Mouse (Mus musculus) lung, embryonic 14.5 days (tissue): ENCODE measurements at regions not wholly inside any gene's neighbourhood (a gene's known extent, or its start where the extent isn't known, plus 50 kb on each side); places are given as distances from the start of the nearest gene placed in this dataset.

Experiments used
- ATAC-seq: fragments of 200-750 bp; cut with Nextera tagmentation; 2 replicates; pipeline ENCODE4 v1.8.0; 2017; ENCODE audit warnings: mild to moderate bottlenecking, moderate TSS enrichment, moderate library complexity; ENCODE audit not compliant: insufficient read depth
- DNase-seq: peaks from one replicate; pipeline ENCODE4 v3.0.0-alpha.2; 2015
- H3K27ac ChIP-seq: fragments of 300-500 bp; sonication (generic); 2 replicates; pipeline ENCODE4 v1.5.1; 2014; ENCODE audit warnings: low read depth, mild to moderate bottlenecking, moderate library complexity
- H3K27me3 ChIP-seq: fragments of 300-500 bp; sonication (generic); 2 replicates; pipeline ENCODE4 v1.6.1; 2014; ENCODE audit warnings: low read length, control low read depth; ENCODE audit not compliant: insufficient read depth
- H3K36me3 ChIP-seq: fragments of 300-500 bp; sonication (generic); 2 replicates; pipeline ENCODE4 v1.6.1; 2014; ENCODE audit warnings: control low read depth; ENCODE audit not compliant: insufficient read depth
- H3K4me1 ChIP-seq: fragments of 300-500 bp; sonication (generic); 2 replicates; pipeline ENCODE4 v1.6.1; 2014; ENCODE audit warnings: antibody characterized with exemption, control low read depth; ENCODE audit not compliant: insufficient read depth
- H3K4me2 ChIP-seq: fragments of 300-500 bp; sonication (generic); 2 replicates; pipeline ENCODE4 v1.6.1; 2014; ENCODE audit warnings: mild to moderate bottlenecking
- H3K4me3 ChIP-seq: fragments of 300-500 bp; sonication (generic); 2 replicates; pipeline ENCODE4 v1.5.1; 2014; ENCODE audit warnings: low read depth, low read length
- H3K9ac ChIP-seq: fragments of 300-500 bp; sonication (generic); 2 replicates; pipeline ENCODE4 v1.6.1; 2014
- H3K9me3 ChIP-seq: fragments of 300-500 bp; sonication (generic); 2 replicates; pipeline ENCODE4 v1.6.1; 2016; ENCODE audit warnings: low read depth, low read length, control low read depth
- CTCF ChIP-seq: IDR thresholded peaks from 2 replicates; pipeline ENCODE4 v1.5.1; 2016; ENCODE audit warnings: antibody characterized with exemption, low read depth
- WGBS: fragments of 180-500 bp; shearing (Covaris S2); extraction: QIAGEN DNeasy Blood & Tissue Kit; methylation state at CpG from one replicate; pipeline ENCODE4 v1.1.7; 2014; 5-methylcytosine and 5-hydroxymethylcytosine counted together

GRCm38 (mm10) chr12:110020541-110021470 lies 258.1 kb upstream of the Dio3 start:
- DNase-seq (peak; percentile 71), ATAC-seq (peak; percentile 71; the same call in 1 of the 2 replicates)
- H3K4me3 ChIP-seq: no peak overlapping the region
- H3K27me3 ChIP-seq: no peaks in the 10 kb centered on the region
- no peaks in the 10 kb centered on the region for H3K4me1 ChIP-seq
- no peak overlapping the region for H3K9ac ChIP-seq
- no peaks in the 10 kb centered on the region for H3K9me3 ChIP-seq
- H3K27ac ChIP-seq: 0 out of 2 replicates have a peak overlapping the region, but pooled peaks have one; percentile 22
- WGBS: 36% methylated on average over 19 of the region's 19 CpGs
- no peaks in the 10 kb centered on the region for H3K36me3 ChIP-seq
- no peak for TF ChIP-seq CTCF
- no peak overlapping the region for H3K4me2 ChIP-seq

- H3K4me3 ChIP-seq: no peak overlapping the region
- no peak overlapping the region for H3K4me2 ChIP-seq
- DNase-seq: no peak
- ATAC-seq: peak; percentile 35; the same call in 1 of the 2 replicates
- no peak for TF ChIP-seq CTCF
- H3K4me1 ChIP-seq: no peaks in the 10 kb centered on the region
- H3K9me3 ChIP-seq: no peaks in the 10 kb centered on the region
- WGBS: 69% methylated on average over 12 of the region's 12 CpGs
- no peak overlapping the region for H3K9ac ChIP-seq
- no peaks in the 10 kb centered on the region for H3K36me3 ChIP-seq
- H3K27ac ChIP-seq: no peak overlapping the region
- H3K27me3 ChIP-seq: no peaks in the 10 kb centered on the region
Observed at GRCm38 (mm10) chr12:110021690-110022089, 257.2 kb upstream of the Dio3 start.

DNA sequence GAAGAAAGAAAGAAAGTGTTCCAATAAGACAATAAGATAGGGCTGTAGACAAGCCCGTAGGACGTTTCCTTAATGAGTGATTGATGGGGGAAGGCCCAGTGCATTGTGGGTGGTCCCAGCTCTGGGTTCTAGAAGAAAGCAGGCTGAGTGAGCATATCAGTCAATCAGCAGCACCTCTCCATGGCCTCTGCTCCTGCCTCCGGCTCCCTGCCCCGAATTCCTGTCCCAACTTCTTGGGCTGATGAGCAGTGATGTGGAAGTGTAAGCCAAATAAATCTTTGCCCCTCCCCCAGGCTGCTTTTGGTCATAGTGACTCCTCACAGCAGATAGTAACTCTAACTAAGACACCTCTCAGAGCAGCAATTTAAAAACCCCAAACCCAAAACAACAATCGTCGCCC lies 256.2 kb upstream of the Dio3 start:
- no peak for TF ChIP-seq CTCF
- ATAC-seq (no peak; the same call in 1 of the 2 replicates), DNase-seq (peak; percentile 47)
- Histone ChIP-seq H3K27ac (no peak overlapping the region), H3K9ac (no peak overlapping the region), H3K4me1 (no peaks in the 10 kb centered on the region), H3K36me3 (no peaks in the 10 kb centered on the region), H3K4me2 (no peak overlapping the region), H3K9me3 (no peaks in the 10 kb centered on the region), H3K27me3 (no peaks in the 10 kb centered on the region), H3K4me3 (no peak overlapping the region)
- 35% methylated on average over 6 of the region's 6 CpGs for WGBS

- no peak overlapping the region for H3K4me3 ChIP-seq
- ATAC-seq: no peak
- WGBS: 73% methylated on average over 11 of the region's 11 CpGs
Observed at GRCm38 (mm10) chr12:110023192-110024101, 255.4 kb upstream of the Dio3 start.

DNA sequence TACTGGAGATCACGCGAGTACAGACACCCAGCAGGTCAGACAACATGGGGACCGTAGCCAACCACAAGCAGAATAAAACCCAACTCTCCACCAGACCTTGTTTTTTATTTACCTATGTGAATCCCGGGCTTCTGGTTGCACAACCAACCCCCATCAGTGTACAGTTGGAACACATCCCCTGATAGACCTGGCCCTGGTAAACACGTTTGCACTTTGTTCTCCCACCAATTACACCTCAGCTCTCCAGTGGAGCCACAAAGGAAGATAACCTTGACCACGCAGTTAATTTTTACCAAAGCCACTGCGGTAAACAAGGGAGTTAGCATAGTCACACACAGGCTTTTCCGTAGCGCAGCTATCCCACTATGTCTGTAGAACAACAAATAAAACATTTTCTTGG lies 254.6 kb upstream of the Dio3 start:
- no peak for TF ChIP-seq CTCF
- Histone ChIP-seq H3K27ac (no peak overlapping the region), H3K27me3 (no peaks in the 10 kb centered on the region), H3K4me3 (no peak overlapping the region), H3K4me2 (no peak overlapping the region), H3K9ac (no peak overlapping the region), H3K36me3 (no peaks in the 10 kb centered on the region), H3K9me3 (no peaks in the 10 kb centered on the region), H3K4me1 (no peaks in the 10 kb centered on the region)
- ATAC-seq: no peak
- 76% methylated on average over 9 of the region's 9 CpGs for WGBS
- DNase-seq: no peak

More at GRCm38 (mm10) chr12:110023192-110024101, 255.4 kb upstream of the Dio3 start:
- no peak overlapping the region for H3K9ac ChIP-seq
- H3K4me2 ChIP-seq: no peak overlapping the region
- H3K36me3 ChIP-seq: no peaks in the 10 kb centered on the region
- no peak for DNase-seq
- H3K4me1 ChIP-seq: no peaks in the 10 kb centered on the region
- TF ChIP-seq CTCF: no peak
- H3K27ac ChIP-seq: no peak overlapping the region
- no peaks in the 10 kb centered on the region for H3K9me3 ChIP-seq
- H3K27me3 ChIP-seq: no peaks in the 10 kb centered on the region

- ATAC-seq (no peak), DNase-seq (no peak)
- Histone ChIP-seq H3K4me2 (no peak overlapping the region), H3K27ac (no peak overlapping the region), H3K9me3 (no peaks in the 10 kb centered on the region), H3K4me1 (no peaks in the 10 kb centered on the region), H3K36me3 (no peaks in the 10 kb centered on the region), H3K4me3 (no peak overlapping the region), H3K27me3 (no peaks in the 10 kb centered on the region), H3K9ac (no peak overlapping the region)
- WGBS: 81% methylated on average over 7 of the region's 7 CpGs
- no peak for TF ChIP-seq CTCF
Observed at GRCm38 (mm10) chr12:110025171-110025570, 253.7 kb upstream of the Dio3 start.
